Mouse (Mus musculus) cerebellum, postnatal 25 days (tissue): ENCODE measurements around the gene Gm49369.
A peak's percentile ranks its signal among the peaks of the same experiment; 100 is the strongest.
"Not testable (repeated sequence)": the region's sequence is repeated elsewhere in the genome, so short reads cannot be mapped to it uniquely, and the experiment has no call there.

Experiments used
- DNase-seq, 2 experiments: peaks; one replicate each; pipeline ENCODE4 v3.0.0; 2021; ENCODE audit warnings: mixed read lengths in 2 of 2

Gm49369 gene

GRCm38 (mm10) chr7:142371768-142372661 lies 10.5 kb downstream of the Gm49369 start:
- peak; percentile 76 to 84 for DNase-seq

- DNase-seq, result peak; percentile 75 to 76
These were observed 11.1 kb downstream of the Gm49369 start for GRCm38 (mm10) chr7:142371398-142371767.

DNA sequence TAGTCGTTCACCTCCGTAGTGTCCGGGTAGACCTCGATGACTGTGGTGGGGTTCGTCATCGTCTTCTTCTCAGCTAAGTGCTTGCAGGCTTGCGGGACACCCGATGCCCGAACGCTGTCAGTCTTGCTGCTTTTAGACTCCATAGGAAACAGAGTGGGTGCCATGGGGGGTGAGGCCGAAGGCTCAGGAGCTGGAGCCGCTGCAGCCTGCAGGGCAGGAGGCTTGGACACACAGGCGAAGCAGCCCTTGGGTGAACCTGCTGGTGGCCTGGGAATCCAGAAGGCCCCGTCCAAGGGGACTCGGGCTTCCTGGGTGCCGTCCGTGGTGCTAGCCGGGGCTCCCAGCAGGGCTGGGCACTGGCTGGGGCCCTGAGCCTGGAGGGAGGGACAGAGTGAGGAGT lies 11.5 kb downstream of the Gm49369 start:
- peak in 1 of 2 experiments; percentile 55 for DNase-seq

GRCm38 (mm10) chr7:142369820-142370219 lies 12.6 kb downstream of the Gm49369 start:
- peak; percentile 74 to 78 for DNase-seq

- peak; percentile 89 to 94 for DNase-seq
These were observed 13.6 kb downstream of the Gm49369 start for GRCm38 (mm10) chr7:142368856-142369255.

DNA sequence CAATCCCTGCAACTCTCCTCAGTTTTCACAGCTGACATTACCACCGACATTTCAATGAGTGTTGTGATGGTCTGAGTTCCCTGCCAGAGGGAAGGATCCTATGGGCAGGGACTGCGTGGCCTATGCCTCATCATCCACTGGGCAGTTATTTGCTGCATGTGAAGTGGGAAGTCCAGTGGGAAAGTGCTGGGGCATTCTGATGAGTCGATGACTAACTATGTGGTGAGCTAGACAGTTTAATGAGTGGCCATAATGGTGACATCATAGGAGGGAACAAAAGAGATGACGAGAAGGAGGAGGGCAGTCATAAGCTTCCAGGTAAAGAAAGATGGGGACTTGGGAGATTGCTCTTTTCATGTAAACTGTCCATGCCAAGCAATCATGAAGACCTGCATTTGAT lies 19.4 kb downstream of the Gm49369 start:
- DNase-seq, result no peak

- peak in 1 of 2 experiments; percentile 48 for DNase-seq
These were observed 21.7 kb downstream of the Gm49369 start for GRCm38 (mm10) chr7:142360743-142361142.

- no peak for DNase-seq
These were observed 23.3 kb downstream of the Gm49369 start for GRCm38 (mm10) chr7:142359129-142359528.

- DNase-seq, result no peak
These were observed 24.9 kb downstream of the Gm49369 start for GRCm38 (mm10) chr7:142357566-142357965.

GRCm38 (mm10) chr7:142354661-142355233 lies 27.7 kb downstream of the Gm49369 start:
- DNase-seq, result no peak

DNA sequence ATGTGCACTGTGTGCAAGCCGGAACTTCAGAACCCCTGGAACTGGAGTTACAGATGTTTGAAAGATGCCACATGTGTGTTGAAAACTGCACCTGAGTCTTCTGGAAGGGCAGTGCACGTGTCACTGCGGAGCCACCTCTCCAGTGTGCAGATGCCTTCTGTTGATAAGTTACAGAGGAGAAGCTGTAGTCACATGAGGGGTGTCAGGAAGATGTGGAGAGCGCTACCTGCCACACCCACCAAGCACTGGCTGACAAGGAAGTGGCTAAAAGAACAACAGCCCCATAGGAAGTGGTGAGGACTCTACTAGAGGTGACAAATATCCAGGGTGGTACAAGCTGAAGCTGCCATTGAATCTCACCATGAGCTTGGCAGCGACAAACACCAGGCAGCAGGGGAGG lies 28.6 kb downstream of the Gm49369 start:
- no peak for DNase-seq

- no peak for DNase-seq
These were observed 30.9 kb downstream of the Gm49369 start for GRCm38 (mm10) chr7:142351569-142351968.

DNA sequence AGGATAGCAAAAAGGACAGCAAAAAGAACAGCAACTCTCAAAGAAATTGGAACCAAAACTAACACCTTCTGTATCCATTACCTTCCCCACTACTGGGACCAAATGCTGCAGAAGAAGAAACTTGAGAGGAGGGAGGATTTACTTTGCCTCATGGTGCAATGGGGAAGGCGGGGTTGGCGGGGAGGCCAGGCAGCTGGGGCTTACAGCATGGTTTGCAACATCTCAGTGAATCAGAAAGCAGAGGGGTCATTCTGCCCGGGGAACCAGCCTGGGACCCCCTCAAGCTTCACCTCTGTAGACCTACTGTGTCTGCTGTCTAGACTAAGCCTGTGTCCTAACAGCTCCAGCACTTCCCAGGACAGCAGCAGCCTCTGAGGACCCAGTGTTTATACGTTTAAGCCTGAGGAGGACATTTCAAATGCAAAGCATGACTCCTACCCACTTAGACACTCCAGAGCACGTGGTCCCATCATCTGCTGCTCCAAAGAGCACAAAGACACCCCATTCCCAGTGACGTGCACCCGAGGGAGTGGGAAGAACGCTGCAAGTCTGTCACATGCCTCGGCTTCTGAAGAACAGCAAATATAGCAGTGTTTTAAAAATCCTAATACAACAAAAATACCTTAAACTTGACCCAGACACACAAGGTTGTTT lies 33.0 kb downstream of the Gm49369 start:
- no peak for DNase-seq

- no peak for DNase-seq
These were observed 34.9 kb downstream of the Gm49369 start for GRCm38 (mm10) chr7:142347542-142347941.

GRCm38 (mm10) chr7:142342247-142342640 lies 40.2 kb downstream of the Gm49369 start:
- no peak for DNase-seq

GRCm38 (mm10) chr7:142341564-142342246 lies 40.8 kb downstream of the Gm49369 start:
- DNase-seq, result no peak

- DNase-seq, result no peak
These were observed 42.0 kb downstream of the Gm49369 start for GRCm38 (mm10) chr7:142340269-142340970.

GRCm38 (mm10) chr7:142335151-142335550 lies 47.3 kb downstream of the Gm49369 start:
- DNase-seq, result peak; percentile 84 to 91

GRCm38 (mm10) chr7:142334246-142334645 lies 48.2 kb downstream of the Gm49369 start:
- DNase-seq, result peak; percentile 92 to 97

DNA sequence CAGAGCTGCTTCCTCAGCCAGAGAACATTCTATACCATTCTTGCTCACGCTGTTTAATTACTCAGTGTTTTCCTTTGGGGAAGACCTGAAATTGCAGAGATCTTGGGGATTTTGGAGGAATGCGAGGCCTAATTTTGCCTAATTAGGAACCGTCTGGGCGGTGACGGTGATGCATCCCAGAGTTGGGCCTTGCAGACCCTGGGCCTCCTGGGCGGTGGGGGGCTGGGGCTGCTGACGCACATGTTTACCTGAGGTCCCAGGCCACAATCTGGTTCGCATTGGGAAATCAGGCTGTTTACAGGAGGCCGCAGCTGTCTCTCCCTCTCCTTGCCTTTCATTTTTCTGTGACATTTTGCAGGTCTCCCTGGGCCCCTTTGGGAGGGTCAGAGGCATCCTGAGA lies 49.7 kb downstream of the Gm49369 start:
- DNase-seq, result not testable (repeated sequence)

DNA sequence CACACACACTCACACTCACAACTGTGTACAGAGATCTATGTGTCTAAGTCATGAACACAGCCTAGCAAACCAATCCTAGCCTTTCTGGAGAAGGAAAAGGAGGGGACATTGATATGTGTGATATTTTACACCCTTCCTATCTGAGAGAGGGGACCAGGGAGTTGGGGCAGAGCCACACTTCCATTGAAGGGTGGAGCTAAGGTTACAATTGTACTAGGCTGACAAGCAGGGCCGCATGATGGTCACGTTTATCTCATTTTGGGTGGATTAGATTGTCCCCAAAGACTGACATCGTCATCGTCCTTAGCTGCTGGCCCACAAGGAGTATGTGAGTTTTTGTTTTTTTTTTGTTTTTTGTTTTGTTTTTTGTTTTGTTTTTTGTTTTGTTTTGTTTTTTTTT lies 51.2 kb downstream of the Gm49369 start:
- no peak for DNase-seq

DNA sequence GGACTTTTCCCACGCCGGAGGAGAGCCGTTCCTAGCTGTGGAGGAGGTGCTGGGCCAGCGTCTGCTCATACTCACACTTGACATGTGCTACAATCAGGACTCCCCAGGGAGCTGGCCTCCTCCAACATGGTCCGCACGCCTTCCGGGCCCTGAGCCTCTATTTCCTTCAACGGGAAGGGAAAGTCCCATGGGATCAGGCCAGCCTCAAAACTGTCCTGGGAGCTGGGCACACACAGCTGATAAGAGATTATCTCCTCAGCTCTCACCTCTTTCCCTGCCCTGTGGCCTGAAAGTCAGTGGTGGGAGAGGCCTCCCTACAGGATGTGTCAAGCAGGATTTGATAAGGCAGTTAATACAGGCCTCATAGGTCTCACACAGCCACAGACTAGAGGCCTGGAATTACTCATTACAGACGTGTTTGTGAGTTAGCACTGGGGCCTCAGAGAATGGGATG lies 52.2 kb downstream of the Gm49369 start:
- peak in 1 of 2 experiments; percentile 16 for DNase-seq
